Mouse (Mus musculus) mouse trophoblast stem cell (cell line): ENCODE data around the gene Tmem8b.

Source experiments
- in situ Hi-C, 2 experiments: fragments of 300-500 bp; cut with MseI, MboI; formaldehyde crosslinking; loops; 2 replicates in 1 of 2; 3 replicates in 1 of 2; pipeline ENCODE4 v1.15.1; 2025

Gene Tmem8b

DNA sequence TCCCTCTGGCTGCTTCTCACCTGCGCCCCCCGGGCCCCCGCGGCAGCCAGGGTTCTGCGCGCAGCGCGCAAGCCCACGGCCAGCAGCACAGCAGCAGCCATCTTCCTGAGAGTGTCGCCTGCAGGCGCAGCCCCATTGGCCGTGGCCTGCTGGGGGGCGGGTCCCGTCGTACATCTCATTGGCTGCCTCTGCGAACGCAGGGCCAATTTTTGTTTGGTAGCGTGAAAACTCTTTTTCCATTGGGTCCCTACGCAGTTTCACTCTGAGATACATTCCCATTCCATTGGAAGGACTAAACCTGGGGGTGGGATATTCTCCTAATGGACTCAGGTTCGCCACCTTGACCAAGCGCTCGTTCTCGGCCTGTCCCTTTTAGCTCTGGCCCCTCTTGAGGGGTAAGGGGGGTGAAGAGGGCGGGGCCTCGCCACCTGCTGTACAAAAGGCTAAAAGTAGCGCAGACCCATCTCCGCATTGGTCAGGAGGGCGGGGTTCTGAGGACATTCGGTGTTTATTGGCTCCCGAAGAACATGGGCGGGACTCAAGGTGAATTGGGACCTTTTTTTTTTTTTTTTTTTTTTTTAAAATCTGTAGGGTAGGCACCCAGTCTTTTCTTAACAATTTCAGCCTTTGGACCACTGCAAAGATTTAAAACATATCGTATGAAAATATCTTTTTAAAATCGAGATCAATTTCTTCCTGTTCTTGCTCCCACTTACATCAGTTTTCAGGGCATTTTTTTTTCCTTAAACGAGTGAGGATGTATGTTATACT, 12.2 kb upstream of the Tmem8b start, which contains the start of gene Hint2:
Hint2 (minus strand) TSS at position 128 of the 771 bp plus-strand sequence.
- in situ Hi-C loops = no loop called here

DNA sequence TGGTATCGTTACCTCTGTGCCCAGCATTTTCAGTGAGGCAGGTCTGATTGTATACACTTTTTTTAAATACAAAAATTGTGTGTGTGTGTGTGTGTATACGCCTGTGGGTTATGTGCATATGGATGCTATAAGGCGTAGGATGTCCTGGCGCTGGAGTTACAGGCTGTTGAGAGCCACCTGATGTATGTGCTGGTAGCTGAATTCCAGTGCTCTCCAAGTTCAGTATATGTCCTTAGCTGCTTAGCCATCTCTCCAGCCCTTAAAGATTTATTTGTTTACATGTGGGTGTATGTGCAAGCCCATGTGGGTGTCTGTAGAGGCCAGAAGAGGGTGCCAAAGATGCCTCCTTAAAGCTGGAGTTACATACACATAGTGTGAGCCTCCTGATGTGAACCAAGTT, 11.6 kb upstream of the Tmem8b start:
- in situ Hi-C loops = no loop called here

DNA sequence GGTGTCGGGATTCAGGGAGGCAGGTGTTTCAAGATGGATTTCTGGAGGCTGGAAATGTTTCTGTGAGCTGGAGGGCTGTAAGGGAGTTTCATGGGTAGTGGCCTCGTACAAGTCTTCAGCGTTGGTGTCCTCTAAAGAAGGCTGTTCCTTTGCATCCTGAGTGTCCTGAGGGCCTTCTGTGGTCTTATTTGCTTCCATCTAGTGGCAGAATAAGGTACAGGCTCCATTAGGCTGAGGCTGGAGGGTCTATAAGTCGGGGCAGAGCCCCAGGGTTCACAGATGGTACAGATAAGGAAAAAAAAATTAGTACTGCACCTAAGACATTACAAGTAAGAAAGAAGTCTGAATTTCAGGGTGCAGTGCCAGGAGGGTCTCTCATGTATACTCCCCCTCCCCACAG, 2.4 kb upstream of the Tmem8b start:
- in situ Hi-C loops = no loop called here

DNA sequence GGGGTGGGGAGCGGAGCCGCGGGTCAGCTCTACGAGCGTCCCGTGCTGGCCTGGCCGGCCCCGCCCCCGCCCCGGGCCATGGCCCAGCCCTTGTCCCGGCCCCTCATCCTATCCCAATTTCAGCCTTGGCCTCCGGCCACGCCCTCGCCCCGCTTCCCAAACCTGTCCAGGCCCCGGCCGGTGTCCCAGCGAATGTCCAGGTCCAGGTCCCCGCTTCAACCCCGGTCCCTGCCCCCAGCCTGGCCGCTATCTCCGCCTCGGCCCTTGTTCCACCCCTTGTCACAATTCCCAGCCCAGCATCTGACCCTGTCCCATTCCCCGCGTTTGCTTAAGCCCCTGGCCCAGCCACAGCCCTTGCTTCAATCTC, 640 bp downstream of the Tmem8b start:
- in situ Hi-C loops = no loop called here

DNA sequence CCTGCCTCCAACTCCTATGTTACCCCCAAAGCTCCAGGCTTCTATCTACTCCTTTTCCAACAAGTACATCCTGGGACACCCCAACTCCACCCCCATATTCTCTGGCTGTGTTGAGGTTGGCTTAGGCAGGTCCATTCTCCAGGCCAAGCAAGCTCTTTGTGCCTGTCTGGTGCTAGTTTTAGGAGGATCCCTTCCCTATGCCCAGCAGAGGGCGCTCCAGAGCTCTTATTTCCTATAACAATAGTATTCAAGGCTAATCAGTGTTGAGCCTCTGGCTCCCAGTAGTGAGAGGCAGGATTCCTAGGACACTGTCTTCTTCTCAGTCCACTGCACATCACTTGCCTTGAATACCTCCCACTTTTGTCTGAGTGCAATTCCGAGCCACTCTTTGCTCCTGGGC, 3.3 kb downstream of the Tmem8b start:
- in situ Hi-C loops = loop anchor here (5.0 kb wide), 1 partner anchor 40 kb away; the partner anchor contains the start of gene Olfr71 (in 2 of the 2)

DNA sequence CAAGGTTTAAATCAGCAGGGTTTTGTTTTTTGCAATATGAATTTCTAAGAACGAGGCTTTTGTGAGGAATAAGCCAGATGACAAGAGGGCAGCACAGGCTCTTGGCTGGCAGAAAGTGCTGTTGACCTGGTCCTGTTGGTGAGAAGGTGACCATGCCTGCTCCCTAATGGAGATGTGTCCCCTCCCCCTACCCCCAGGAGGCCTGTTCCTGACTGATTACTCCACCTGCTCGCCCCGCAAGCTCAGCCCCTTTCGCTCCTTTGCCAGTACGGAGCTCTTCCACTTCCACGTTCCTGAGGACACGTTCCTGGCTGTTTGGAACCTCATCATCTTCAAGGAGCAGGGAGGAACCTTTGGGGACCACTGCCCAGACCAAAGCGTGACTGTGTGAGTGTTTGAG, 4.9 kb downstream of the Tmem8b start:
- in situ Hi-C loops = loop anchor here (5.0 kb wide), 1 partner anchor 39 kb away; the partner anchor contains the start of gene Olfr71 (in 2 of the 2)

DNA sequence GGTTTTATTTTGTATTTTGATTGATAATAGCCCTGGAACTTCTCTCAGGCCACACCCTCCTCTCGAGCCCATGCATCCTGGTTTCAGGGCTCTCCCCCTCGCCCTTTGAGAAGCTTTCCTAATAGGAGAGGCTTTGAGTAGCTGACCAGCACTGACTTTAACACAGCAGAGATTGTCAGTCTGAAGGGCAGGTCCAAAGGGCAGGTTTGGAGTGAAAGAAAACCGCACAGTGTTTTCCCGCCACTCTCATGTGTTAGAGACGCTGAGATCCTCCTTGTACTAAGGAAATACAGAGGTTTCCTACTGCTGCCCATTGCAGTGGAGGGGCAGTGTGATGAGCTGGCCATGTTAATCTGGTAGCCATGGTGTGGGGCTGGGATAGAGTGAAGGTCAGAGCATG, 6.2 kb downstream of the Tmem8b start:
- in situ Hi-C loops = loop anchor here (5.0 kb wide), 1 partner anchor 37 kb away; the partner anchor contains the start of gene Olfr71 (in 2 of the 2)

DNA sequence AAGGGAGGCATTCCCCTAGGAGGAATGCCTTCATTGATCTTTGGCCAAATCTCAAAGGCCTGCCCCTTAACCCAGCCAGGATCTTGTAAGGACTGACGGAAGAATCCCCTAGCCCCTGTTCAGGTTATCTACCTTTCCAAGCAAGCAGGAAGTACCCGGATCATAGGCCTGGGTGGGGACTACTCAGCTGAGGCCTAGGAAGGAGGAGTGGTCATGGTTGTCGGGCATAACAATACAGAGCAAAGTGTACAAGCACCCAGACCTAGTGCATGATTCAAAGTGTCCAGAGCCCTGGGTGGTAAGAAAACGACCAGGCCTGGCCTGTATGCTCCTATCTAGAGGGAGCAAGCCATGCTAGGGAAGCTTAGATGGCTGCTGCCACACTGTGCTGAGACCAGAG, 6.8 kb downstream of the Tmem8b start:
- in situ Hi-C loops = no loop called here

DNA sequence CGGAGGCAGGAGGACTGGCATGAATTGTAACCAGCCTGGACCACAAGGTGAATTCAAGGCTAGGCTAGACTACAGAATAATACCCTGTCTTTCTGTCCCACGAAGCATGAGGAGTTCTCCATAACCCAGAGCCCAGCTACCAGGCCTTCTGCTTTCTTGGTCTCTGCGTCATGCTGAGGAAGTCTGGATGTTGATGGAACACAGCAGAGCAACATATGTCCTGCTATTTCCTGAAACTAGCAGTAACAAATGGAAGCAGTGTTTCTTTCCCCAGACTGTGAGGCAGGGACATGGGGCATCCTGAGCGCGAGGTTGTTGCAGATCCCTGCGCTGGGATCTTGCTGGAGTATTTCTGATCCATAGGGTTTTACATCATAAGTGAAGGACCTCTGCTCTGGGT, 9.8 kb downstream of the Tmem8b start:
- in situ Hi-C loops = no loop called here

DNA sequence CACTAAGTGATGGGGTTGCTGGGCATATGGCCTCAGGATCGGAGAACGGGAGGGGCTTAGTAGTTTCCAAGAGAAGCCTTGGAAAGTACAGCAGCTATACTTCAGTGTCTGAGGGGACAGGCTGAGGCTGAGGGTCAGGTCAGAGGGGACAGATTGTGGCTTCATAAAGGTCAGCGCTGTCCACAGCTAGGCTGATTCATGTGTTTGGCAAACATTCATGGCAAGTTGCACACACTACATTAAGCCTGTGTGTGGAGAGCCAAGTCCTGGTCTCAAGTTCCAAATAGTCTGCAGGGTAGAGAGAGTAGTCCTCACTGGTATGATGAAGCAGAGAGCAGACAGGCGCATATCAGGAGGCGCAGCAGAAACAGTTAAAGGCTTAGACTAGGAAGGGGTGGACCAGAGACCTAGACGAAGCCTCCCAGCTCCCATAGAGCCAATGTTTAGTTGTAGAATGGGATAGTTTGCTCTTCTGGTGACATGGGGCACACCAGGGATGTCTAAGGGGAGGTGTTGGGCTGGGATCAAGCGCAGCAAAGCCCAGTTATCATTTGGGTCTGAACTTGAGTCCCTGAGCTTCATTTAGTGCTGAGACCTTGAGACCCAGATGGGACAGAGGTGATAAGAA, 10.8 kb downstream of the Tmem8b start:
- in situ Hi-C loops = no loop called here

DNA sequence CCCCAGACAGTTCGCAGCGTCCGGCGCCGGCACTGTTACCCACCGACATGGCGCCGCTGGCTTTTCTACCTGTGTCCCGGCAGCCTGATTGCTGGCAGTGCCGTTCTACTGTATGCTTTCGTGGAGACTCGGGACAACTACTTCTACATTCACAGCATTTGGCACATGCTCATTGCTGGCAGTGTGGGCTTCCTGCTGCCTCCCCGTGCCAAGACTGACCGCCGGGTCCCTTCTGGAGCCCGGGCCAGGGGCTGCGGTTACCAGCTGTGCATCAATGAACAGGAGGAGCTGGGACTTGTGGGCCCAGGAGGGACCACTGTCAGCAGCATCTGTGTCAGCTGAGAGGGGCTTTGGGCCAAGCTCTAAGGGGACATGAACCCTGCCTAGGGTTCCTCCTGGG, 21.2 kb downstream of the Tmem8b start:
- in situ Hi-C loops = no loop called here

DNA sequence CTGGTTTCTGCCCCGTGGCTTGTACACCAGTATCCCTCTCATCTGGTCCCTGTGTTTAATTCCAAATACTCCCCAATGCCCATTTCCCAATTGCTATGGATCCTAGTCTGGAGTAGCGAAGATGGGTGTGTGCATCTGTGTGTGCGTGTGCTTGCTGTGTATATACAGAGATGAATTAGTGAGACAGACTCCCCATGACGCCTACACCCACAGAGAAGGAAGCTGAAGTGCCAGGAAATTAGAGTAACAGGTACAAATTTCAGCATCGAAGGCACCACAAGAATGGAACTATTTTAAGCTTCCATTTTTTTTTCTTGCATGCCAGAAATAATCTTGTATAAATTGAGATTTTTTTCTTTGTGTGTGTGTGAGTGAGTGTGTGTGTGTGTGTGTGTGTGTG, 22.3 kb downstream of the Tmem8b start:
- in situ Hi-C loops = no loop called here

DNA sequence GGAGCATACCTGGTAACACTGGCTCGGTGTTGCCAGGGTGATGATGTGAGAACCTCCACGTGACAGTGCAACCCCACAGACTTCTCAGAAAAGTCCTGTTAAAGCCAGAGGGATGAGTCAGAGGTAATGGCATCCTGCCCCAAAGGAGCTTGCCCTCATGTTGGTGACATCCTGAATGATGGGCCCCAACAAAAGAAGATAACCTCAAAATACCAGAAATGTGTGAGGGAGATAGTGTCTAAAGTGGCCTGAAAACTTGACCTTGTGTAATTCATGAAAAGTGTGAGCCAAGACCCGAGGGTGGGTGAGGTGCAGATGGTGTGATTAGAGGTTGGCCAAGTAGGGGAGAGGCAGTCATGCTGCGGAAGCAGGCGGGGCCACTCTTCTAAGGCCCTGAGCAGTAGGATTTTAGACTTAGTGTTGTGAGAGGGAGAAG, 25.1 kb downstream of the Tmem8b start:
- in situ Hi-C loops = no loop called here

DNA sequence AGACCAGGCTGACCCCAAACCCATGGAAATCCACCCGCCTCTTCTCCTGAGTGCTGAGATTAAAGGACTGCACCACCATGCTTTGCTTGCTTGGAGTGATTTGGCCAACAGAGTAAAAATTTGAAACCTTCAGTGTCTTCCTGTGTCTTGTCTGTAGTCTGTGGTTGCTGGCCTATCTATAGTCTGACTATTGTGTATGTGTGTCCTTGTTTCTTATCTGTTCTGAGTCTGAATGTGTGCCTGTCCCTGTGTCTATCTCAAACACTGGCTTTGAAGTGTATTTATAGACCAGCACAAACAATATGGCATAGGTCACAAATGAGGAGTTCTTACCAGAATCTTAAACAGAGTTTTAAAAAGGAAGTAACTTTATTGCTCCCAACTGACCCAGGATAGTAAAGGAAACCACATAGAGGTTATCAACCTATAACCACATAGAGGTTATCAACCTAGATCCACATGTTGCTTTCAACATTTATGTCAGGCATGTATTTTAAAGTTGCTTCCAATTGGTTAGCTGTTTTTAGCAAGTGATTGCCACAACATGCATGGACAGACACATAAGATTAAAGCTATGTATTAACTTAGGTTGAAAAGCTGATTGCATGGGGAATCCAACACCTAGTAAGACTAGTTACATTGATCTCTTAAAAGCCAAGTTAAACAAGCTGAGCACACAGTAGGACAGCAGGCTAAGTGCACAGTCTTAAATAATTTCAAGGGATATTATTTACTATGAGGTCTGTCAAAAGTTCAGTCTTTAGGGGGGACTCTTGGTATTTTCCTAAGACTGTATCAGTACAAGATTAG, 25.9 kb downstream of the Tmem8b start:
- in situ Hi-C loops = no loop called here

DNA sequence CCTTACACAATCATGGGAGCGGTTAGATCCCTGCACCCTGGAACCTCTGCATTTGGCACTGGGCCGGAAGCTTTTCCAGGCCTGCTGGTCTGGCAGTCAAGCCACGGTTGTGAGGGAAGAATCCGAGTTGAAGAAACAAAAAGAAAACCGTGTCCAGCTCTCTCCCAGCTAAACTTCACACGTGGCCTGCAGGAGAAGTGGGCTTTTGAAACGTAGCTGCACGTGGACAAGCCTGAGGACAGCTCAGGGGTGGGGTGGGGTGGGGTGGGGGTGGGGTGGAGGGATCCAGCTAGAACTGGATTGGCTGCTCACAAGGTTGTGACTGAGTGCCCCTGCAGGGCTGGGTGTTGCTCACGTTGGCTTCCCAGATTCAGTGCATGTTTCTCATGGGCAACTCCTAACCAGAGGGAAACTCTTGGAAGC, 26.5 kb downstream of the Tmem8b start:
- in situ Hi-C loops = no loop called here

DNA sequence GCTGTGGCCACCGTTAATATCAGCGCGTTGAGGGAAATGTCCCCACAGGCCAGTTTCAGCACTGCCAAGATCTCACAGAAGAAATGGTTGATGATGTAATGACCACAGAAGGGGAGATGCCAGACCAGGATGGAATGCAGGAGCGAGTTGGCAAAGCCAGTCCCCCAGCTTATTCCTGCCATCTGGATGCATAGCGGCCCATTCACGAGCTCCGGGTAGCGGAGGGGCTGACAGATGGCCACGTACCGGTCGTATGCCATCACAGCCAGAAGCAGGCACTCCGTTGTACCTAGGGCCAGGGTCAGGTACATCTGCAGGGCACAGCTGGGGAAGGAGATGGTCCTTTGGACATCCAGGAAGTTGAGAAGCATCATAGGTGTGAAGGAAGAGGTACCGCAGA, 27.8 kb downstream of the Tmem8b start:
- in situ Hi-C loops = no loop called here

DNA sequence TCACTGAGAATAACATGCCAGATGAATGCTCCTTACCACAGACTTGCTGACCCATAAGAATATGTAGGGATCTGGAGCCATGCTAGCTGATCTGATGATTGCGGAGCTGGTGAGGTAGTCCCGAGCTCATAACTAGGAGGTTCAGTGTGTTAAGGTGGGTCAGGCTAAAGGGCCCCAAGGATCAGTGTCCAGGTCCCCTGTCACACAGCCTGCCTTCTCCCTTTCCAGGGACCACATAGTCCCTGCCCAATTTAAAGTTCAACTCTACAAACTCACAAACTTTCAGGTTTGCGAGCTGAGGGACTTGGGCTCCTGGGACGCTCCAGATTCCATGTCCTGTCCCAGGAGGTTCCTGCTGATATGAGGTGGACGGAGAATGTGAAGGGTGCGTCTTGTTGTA, 31.9 kb downstream of the Tmem8b start, which contains the start of gene Olfr70:
Olfr70 (minus strand) TSS at position 101 of the 400 bp plus-strand sequence.
- in situ Hi-C loops = no loop called here

DNA sequence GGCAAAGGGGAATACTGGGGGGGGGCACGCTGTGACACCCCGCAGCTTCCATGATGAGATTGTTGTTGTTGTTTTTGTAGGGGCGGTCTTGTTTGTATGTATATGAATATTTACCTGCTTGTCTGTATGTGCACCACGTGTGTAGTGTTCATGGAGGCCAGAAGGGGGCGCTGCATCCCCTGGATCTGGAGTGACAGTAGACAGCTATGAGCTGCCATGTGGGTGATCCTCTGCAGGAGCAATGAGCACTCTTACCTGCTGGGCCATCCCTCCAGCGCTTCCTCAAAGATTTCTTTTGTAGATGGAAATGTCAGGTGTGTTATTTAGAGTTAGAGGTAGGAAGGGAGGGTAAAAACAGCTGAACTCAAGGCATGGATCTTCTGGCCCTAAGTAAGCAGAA, 34.7 kb downstream of the Tmem8b start:
- in situ Hi-C loops = no loop called here

DNA sequence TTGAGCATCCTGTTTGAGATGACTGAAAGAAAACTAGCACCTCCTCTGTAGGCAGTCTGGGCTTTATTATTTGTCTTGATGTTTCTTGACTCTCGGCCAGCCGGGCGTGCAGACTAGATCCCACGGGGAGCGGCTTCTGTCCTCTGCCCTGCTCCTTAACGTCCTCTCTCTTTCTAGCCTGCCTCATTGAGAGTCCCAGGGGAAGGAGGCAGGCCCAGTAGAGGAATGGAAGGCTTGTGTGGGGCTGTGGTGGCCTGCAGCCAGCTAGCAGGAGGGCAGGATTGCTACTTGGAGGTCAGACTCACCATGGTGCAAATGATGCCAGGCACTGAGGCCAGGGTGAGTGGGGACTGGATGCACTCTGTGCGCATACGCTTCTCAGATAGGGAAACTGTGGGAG, 35.1 kb downstream of the Tmem8b start:
- in situ Hi-C loops = no loop called here

DNA sequence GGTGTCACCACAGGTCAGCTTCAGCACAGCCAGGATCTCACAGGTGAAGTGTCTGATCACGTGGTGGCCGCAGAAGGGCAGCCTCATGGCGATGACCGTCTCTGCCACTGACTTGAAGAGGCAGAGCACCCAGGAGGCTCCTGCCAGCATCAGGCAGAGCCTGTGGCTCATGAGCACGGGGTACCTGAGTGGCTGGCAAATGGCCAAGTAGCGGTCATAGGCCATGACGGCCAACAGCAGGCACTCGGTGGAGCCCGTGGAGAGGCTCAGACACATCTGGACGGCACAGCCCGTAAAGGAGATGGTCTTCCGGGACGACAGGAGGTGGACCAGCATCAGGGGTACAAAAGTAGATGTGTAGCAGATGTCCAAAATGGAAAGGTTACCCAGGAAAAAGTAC, 37.2 kb downstream of the Tmem8b start:
- in situ Hi-C loops = no loop called here

DNA sequence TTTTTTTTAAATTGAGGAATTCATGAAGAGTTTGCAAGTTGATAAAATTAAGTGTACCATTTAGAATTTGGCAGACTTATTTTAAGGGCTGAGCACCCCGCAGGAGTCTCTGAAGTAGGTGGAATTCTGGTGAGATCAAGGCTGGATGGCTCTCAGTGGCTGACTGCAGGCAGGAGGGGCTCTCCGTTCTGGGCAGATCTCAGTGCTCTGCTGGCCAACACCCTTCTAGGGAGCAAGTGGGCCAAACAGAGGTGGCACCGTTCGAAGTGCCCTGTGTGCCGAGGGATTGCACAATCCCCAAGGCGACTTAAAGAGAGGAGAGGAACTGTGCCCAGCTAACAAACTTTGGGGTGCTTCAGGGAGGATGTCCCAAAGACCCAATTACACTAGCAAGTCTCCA, 41.1 kb downstream of the Tmem8b start, which contains the start of gene Olfr71:
Olfr71 (minus strand) TSS at position 387 of the 400 bp plus-strand sequence.
- in situ Hi-C loops = loop anchor here (5.0 to 10.0 kb wide), 2 partner anchors 38 to 85 kb away; no protein-coding TSS in a partner anchor

DNA sequence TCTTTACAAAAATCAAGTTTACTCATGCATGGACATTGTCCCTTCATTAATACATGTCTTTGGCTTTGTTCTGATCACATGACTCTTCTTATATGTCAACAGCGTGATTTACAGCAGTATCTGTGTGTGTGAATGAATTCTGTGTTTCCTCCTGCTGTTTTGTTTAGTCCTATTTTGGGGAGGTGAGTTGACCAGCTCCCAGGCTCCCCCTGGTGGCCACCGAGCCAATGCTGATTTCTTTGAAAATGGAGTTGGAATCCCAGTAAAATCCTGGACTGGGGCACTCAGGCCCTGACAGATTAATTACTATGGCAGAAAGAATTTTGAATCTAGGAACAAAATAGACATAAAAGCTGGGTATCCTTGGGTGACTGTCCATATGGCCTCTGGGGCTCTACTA, 43.0 kb downstream of the Tmem8b start:
- in situ Hi-C loops = loop anchor here (5.0 to 10.0 kb wide), 2 partner anchors 40 to 87 kb away; no protein-coding TSS in a partner anchor
